Mouse (Mus musculus) v-Abl transformed pro-B cells (cell line): ENCODE results near the gene B3gnt8.

Source experiments
- in situ Hi-C, 2 experiments: fragments of 400-800 bp; cut with MboI; formaldehyde crosslinking; loops; one replicate each; pipeline ENCODE4 v1.15.1; 2025; ENCODE audit not compliant: unreplicated experiment in 2 of 2

Gene B3gnt8

DNA sequence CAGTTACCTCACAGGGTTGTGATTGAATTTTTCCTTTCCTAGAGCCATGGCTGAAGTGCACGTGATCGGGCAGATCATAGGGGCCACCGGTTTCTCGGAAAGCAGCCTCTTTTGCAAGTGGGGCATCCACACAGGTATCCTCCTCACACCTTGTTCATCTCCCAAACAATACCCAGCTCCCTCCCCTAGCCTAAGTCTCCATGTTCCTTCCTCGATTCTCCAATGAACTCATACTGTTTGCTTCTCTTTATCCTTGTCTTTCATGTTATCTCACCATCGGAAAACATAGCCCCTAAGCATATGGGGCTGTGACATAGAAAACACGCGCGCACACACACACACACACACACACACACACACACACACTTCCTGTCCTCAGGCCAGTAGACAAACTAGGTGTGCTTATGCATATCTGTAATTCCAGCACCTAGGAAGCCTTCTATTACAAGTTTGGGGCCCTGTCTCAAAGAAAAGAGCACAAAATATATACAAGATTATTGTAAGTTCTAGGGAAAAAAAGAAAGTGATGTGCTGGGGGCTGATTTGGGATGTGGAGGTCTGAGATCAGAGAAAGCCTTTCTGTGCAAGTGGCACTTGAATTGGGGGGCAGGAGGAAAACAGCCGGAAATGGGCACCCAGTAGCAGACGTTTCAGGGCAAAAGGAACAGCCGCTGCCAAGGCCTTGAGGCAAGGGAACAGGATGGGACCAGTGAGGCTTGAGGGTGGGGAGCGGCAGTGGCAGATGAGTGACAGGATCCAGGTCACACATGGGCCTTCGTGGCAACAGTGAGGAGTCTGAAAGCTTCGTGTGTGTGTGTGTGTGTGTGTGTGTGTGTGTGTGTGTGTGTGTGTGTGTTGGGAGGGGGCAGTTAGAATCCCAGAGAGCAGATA, 55.1 kb downstream of the B3gnt8 start:
- in situ Hi-C loops, result loop anchor here (5.0 kb wide), 3 partner anchors 36 to 71 kb away; partner anchors contain the start of genes Ccdc97 (in 1 of the 2) and Hnrnpul1 (in 1 of the 2)

- in situ Hi-C loops, result loop anchor here (5.0 kb wide), 3 partner anchors 34 to 69 kb away; partner anchors contain the start of genes Ccdc97 (in 1 of the 2) and Hnrnpul1 (in 1 of the 2)
Measured at GRCm38 (mm10) chr7:25683474-25684180, 57.2 kb downstream of the B3gnt8 start.

GRCm38 (mm10) chr7:25684659-25685058, 58.2 kb downstream of the B3gnt8 start:
- in situ Hi-C loops, result loop anchor here (5.0 kb wide), 4 partner anchors 32 to 68 kb away; partner anchors contain the start of genes Hnrnpul1 (in 2 of the 2) and Ccdc97 (in 1 of the 2)
